ENCODE assay signal across 46 mouse cellular contexts in genomic region chr9:35468913-35469312, GRCm38 (mm10). TPM values are rescaled to one million over a fixed set of nuclear protein-coding genes. Genes with fewer than 3 reads are reported as not detected.
"Had no signal": no experiment of that assay in that cellular context is flagged by ENCODE, and none has a peak within 500 bp of the region (broad histone marks: within the 10 kb centered on the region; RNA-seq: fewer than 3 reads in every experiment).

No protein-coding gene starts in this region.

- ATAC-seq: liver, embryonic 12.5 days; liver, postnatal 0 days; lung, postnatal 0 days; midbrain, embryonic 13.5 days; midbrain, embryonic 15.5 days; midbrain, embryonic 16.5 days had no signal

- DNase-seq: left cerebral cortex, postnatal 4 days; liver; liver, embryonic 13.5 days; liver, postnatal 0 days; lung, adult 18-20 months; lung, adult 2 months; lung, embryonic 14.5 days; lung, postnatal 10 days; lung, postnatal 14 days; lung, postnatal 36 days; lung, postnatal 4 days; midbrain, embryonic 14.5 days had no signal

- H3K27me3 ChIP-seq: limb, embryonic 12.5 days; limb, embryonic 13.5 days; limb, embryonic 15.5 days; liver, embryonic 12.5 days; liver, embryonic 13.5 days; liver, embryonic 15.5 days; lung, embryonic 15.5 days; midbrain, embryonic 12.5 days; midbrain, embryonic 13.5 days; midbrain, embryonic 15.5 days; neural tube, embryonic 12.5 days had no signal

RNA-seq across cellular contexts. Expression of gene Gm1113, which starts 49.2 kb away (rescaled TPM):
- total RNA-seq: left cerebral cortex, postnatal 10 days; left cerebral cortex, postnatal 14 days; left cerebral cortex, postnatal 25 days; left cerebral cortex, postnatal 36 days; left cerebral cortex, postnatal 4 days; liver, adult 2 months; megakaryocyte progenitor cell, adult 5-6 weeks; megakaryocyte, adult 5-6 weeks; megakaryocyte-erythroid progenitor cell, adult 5-6 weeks; midbrain, postnatal 0 days; monocyte, adult 5-6 weeks had no signal
- polyA plus RNA-seq: limb, embryonic 10.5 days; limb, embryonic 11.5 days; limb, embryonic 12.5 days; limb, embryonic 13.5 days; limb, embryonic 14.5 days; limb, embryonic 15.5 days; liver, adult 2 months; liver, embryonic 11.5 days; liver, embryonic 12.5 days; liver, embryonic 13.5 days; liver, embryonic 14.5 days; liver, embryonic 15.5 days; liver, embryonic 16.5 days; liver, postnatal 0 days; lung, adult 2 months; lung, embryonic 14.5 days; lung, embryonic 15.5 days; lung, embryonic 16.5 days; lung, postnatal 0 days; macrophage; midbrain, embryonic 10.5 days; midbrain, embryonic 11.5 days; midbrain, embryonic 12.5 days; midbrain, embryonic 13.5 days; midbrain, embryonic 14.5 days; midbrain, embryonic 15.5 days; midbrain, embryonic 16.5 days; midbrain, postnatal 0 days; myocyte; neural tube, embryonic 11.5 days; neural tube, embryonic 12.5 days had no signal
